Mouse (Mus musculus) adrenal gland, postnatal 14 days (tissue): Measurements from ENCODE around the gene Pex12. TPM values are rescaled to one million over a fixed set of nuclear protein-coding genes. Genes with fewer than 3 reads are reported as not detected.
"Not testable (repeated sequence)": the region's sequence is repeated elsewhere in the genome, so short reads cannot be mapped to it uniquely, and the experiment has no call there.

Source experiments
- DNase-seq: peaks from one replicate; pipeline ENCODE4 v3.0.0; 2021; ENCODE audit warnings: mixed read lengths
- long read RNA-seq, 2 experiments: library from polyadenylated mRNA; stranded (forward); transcript quantifications; one replicate each; pipeline ENCODE4 v2.0.0; 2021
- total RNA-seq: library from RNA; stranded (reverse); gene quantifications from 2 replicates; pipeline ENCODE4 v1.2.3, GENCODE M21; 2021

Pex12 gene
- total RNA-seq: 15.1 and 16.2 TPM in 2 replicates
- long read RNA-seq, experiment 1, transcript Pex12-202 (4 exons, 2,389 nt): major isoform, 14 of 20 reads
- long read RNA-seq, experiment 1, partial matches to known transcripts: 1 of 20 reads
- long read RNA-seq, experiment 1, other reads (novel, unspliced or antisense): 4 of 20 reads
- long read RNA-seq, experiment 2, transcript Pex12-202 (4 exons, 2,389 nt): major isoform, 5 of 12 reads
- long read RNA-seq, experiment 2, partial matches to known transcripts: 0 of 12 reads
- long read RNA-seq, experiment 2, other reads (novel, unspliced or antisense): 2 of 12 reads

GRCm38 (mm10) chr11:83302526-83303251 is at the start of gene Pex12:
Pex12 (minus strand) TSS chr11:83302586.
- DNase-seq: peak; percentile 96

GRCm38 (mm10) chr11:83341716-83342245 is 39.4 kb upstream of the Pex12 start:
- DNase-seq: no peak

GRCm38 (mm10) chr11:83339705-83340104 is 37.3 kb upstream of the Pex12 start:
- no peak for DNase-seq

- no peak for DNase-seq
Observed at GRCm38 (mm10) chr11:83335826-83336225, 33.4 kb upstream of the Pex12 start.

GRCm38 (mm10) chr11:83327427-83327826 is 25.0 kb upstream of the Pex12 start:
- DNase-seq: peak; percentile 64

- DNase-seq: not testable (repeated sequence)
Observed at GRCm38 (mm10) chr11:83326692-83327091, 24.3 kb upstream of the Pex12 start.

- no peak for DNase-seq
Observed at GRCm38 (mm10) chr11:83319048-83319447, 16.7 kb upstream of the Pex12 start.

- DNase-seq: no peak
Observed at GRCm38 (mm10) chr11:83312471-83312870, 10.1 kb upstream of the Pex12 start.

GRCm38 (mm10) chr11:83306700-83307253 is 4.4 kb upstream of the Pex12 start:
- no peak for DNase-seq

GRCm38 (mm10) chr11:83304485-83304884 is 2.1 kb upstream of the Pex12 start:
- no peak for DNase-seq

GRCm38 (mm10) chr11:83303751-83304150 is 1.4 kb upstream of the Pex12 start:
- no peak for DNase-seq

- DNase-seq: no peak
Observed at GRCm38 (mm10) chr11:83302124-83302523, 262 bp downstream of the Pex12 start.

GRCm38 (mm10) chr11:83301431-83301831 is 955 bp downstream of the Pex12 start:
- DNase-seq: no peak

- DNase-seq: no peak
Observed at GRCm38 (mm10) chr11:83299724-83300123, 2.7 kb downstream of the Pex12 start.

- DNase-seq: peak; percentile 96
Observed at GRCm38 (mm10) chr11:83298225-83299195, 3.9 kb downstream of the Pex12 start, which contains the start of gene Ap2b1. Ap2b1 (plus strand) TSS chr11:83299024.

- no peak for DNase-seq
Observed at GRCm38 (mm10) chr11:83297816-83298215, 4.6 kb downstream of the Pex12 start.

GRCm38 (mm10) chr11:83294133-83294532 is 8.3 kb downstream of the Pex12 start:
- no peak for DNase-seq

GRCm38 (mm10) chr11:83293182-83293581 is 9.2 kb downstream of the Pex12 start:
- no peak for DNase-seq

- no peak for DNase-seq
Observed at GRCm38 (mm10) chr11:83292251-83292587, 10.2 kb downstream of the Pex12 start.

- peak; percentile 97 for DNase-seq
Observed at GRCm38 (mm10) chr11:83291375-83292250, 10.8 kb downstream of the Pex12 start.

GRCm38 (mm10) chr11:83289633-83290032 is 12.8 kb downstream of the Pex12 start:
- no peak for DNase-seq
